Mouse (Mus musculus) liver, embryonic 18 days (tissue): ENCODE measurements around the gene Olfr156. TPM values are rescaled to one million over a fixed set of nuclear protein-coding genes. Genes with fewer than 3 reads are reported as not detected.

ENCODE experiments used
- polyA plus RNA-seq: library from polyadenylated mRNA; depleted of rRNA; stranded (reverse); fragments of >200 nt; gene quantifications from 2 replicates; pipeline ENCODE4 v1.2.3, GENCODE M21; 2012; rRNA removed

Gene Olfr156
- polyA plus RNA-seq: not detected in 2 replicates

DNA sequence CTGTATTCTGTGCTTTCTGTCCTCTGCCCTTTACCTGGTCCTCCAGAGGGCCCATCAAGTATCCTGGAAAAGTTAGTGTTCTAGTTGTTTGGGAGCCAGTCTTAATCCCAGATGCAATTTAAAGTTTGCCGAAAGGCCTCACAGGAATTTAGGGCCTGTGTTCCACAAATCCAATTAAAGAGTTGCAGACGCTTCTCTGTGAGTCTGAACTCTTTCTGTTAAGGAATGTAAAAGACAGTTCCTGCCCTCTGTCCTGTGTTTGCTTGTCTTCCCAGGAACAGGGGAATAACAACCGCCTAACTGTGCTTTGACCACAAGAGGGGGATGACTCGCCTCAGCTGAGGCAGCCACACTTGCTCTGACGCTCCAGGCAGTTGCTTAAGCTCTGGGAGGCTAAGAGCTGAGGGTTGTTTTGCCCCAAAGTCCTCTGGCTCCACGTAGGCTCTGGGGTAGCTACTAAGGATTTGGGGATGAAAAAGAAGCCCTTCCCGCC is at the start of gene Olfr156:
Olfr156 (minus strand) TSS at position 51 of the 493 bp plus-strand sequence.

GRCm38 (mm10) chr4:43851265-43851664 is 27.6 kb upstream of the Olfr156 start, which contains the start of gene Olfr155:
Gene Olfr155, plus strand, starts transcription at chr4:43851565.

DNA sequence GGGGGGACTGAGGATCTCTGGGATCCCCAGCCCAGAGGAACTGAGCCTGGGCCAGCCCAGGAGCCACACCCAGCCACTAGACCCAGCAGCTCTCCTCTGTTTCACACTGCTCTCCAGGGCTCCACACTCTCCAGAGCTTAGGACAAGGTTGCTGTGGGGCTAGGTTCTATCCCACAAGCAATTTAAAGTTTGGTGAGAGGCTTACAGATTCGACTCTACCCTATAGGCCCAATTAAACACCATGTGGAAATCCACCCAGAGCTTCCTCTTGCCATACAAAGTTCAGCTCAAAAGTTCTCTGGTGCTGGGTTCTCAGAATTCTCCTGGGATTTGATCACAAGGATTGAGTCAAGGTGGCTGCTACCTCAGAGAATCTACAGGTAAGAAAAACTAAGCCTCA is 16.4 kb upstream of the Olfr156 start, which contains the start of gene Olfr157:
Olfr157 (minus strand) TSS at position 101 of the 400 bp plus-strand sequence.

DNA sequence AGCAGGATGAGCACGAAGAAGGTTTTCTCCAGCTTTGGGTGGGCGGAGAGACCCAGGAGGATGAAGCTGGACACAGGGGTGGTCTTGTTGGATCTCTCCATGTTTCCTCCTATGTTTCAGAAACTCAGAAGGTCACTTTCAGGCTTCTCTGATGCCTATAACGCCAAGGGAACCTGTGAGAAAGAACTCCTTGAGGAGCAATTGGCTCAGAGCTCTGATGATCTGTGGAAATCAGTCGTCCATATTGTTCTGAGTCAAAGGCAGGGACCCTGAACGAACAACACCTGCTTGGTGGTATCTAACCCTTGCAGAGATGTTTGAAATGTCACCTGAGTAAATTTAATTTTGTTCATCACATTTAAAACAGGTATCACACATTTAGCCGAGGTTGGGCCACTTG is 52.8 kb downstream of the Olfr156 start, which contains the start of gene Olfr159:
Olfr159 (minus strand) TSS at position 101 of the 400 bp plus-strand sequence.

Other genes with a start within 250 kb of the Olfr156 start
- gene Rgp1, start 245.2 kb downstream of the Olfr156 start, polyA plus RNA-seq: 13.1 and 16.8 TPM in 2 replicates
- 10.0 and 13.0 TPM in 2 replicates for gene Gba2, start 245.0 kb downstream of the Olfr156 start, polyA plus RNA-seq
- gene Msmp, start 239.4 kb downstream of the Olfr156 start, polyA plus RNA-seq: 0.04 TPM in 1 of 2 replicates, not detected in the other
- 2.2 and 2.9 TPM in 2 replicates for gene Npr2, start 192.0 kb downstream of the Olfr156 start, polyA plus RNA-seq
- gene Spag8, start 170.3 kb downstream of the Olfr156 start, polyA plus RNA-seq: 0.25 and 0.35 TPM in 2 replicates
- gene Hint2, start 167.4 kb downstream of the Olfr156 start, polyA plus RNA-seq: 52.1 and 54.6 TPM in 2 replicates
- gene Tmem8b, start 154.9 kb downstream of the Olfr156 start, polyA plus RNA-seq: 0.26 and 0.30 TPM in 2 replicates
- under 0.01 and 0.03 TPM in 2 replicates for gene Fam221b, start 154.8 kb downstream of the Olfr156 start, polyA plus RNA-seq
- not detected in 2 replicates for gene Olfr70, start 123.1 kb downstream of the Olfr156 start, polyA plus RNA-seq
- not detected in 2 replicates for gene Olfr71, start 113.6 kb downstream of the Olfr156 start, polyA plus RNA-seq
- gene Hrct1, start 96.7 kb downstream of the Olfr156 start, polyA plus RNA-seq: 0.28 and 0.39 TPM in 2 replicates
- gene Spaar, start 93.9 kb downstream of the Olfr156 start, polyA plus RNA-seq: 0.07 and 0.10 TPM in 2 replicates
- not detected in 2 replicates for gene Olfr159, start 52.9 kb downstream of the Olfr156 start, polyA plus RNA-seq
- gene Olfr157, start 16.3 kb upstream of the Olfr156 start, polyA plus RNA-seq: not detected in 2 replicates
- not detected in 2 replicates for gene Olfr155, start 27.7 kb upstream of the Olfr156 start, polyA plus RNA-seq
- gene Reck, start 51.6 kb upstream of the Olfr156 start, polyA plus RNA-seq: 2.2 and 2.5 TPM in 2 replicates
- gene Glipr2, start 133.5 kb upstream of the Olfr156 start, polyA plus RNA-seq: 31.2 and 35.0 TPM in 2 replicates
- gene Ccin, start 159.6 kb upstream of the Olfr156 start, polyA plus RNA-seq: 0.02 and 0.03 TPM in 2 replicates
- gene Clta, start 180.6 kb upstream of the Olfr156 start, polyA plus RNA-seq: 167 and 176 TPM in 2 replicates